Mouse (Mus musculus) ES-E14 (cell line): ENCODE measurements at regions not wholly inside any gene's neighbourhood (a gene's known extent, or its start where the extent isn't known, plus 50 kb on each side); places are given as distances from the start of the nearest gene placed in this dataset.

Experiments
- HCFC1 ChIP-seq: IDR thresholded peaks from 2 replicates; pipeline ENCODE4 v1.6.1; 2012; ENCODE audit warnings: low read length, inconsistent platforms, borderline replicate concordance; ENCODE audit not compliant: insufficient read depth
- MAFK ChIP-seq: IDR thresholded peaks from 2 replicates; pipeline ENCODE4 v1.6.1; 2014; ENCODE audit warnings: mild to moderate bottlenecking, low read depth, low read length, inconsistent platforms; ENCODE audit not compliant: insufficient read depth

GRCm38 (mm10) chr3:40282926-40283325, 248.2 kb upstream of the Intu start:
- no peak for TF ChIP-seq HCFC1
- no peak for TF ChIP-seq MAFK
